Mouse (Mus musculus) G1E (cell line): ENCODE measurements around the gene Slc13a2. TPM values are rescaled to one million over a fixed set of nuclear protein-coding genes. Genes with fewer than 3 reads are reported as not detected.

Experiments
- ATAC-seq: 2 replicates; pipeline ENCODE4 v1.8.0; 2016; ENCODE audit warnings: mild to moderate bottlenecking; ENCODE audit not compliant: insufficient number of reproducible peaks, poor library complexity, low FRiP score, severe bottlenecking; ENCODE audit errors: extremely low read depth
- DNase-seq: peaks from one replicate; pipeline ENCODE4 v3.0.0; 2012; ENCODE audit warnings: low spot score
- H3K27me3 ChIP-seq: 2 replicates; pipeline ENCODE4 v1.6.1; 2012; ENCODE audit warnings: mild to moderate bottlenecking, low read length, inconsistent platforms; ENCODE audit not compliant: insufficient read depth
- H3K36me3 ChIP-seq: replicated peaks from 2 replicates; pipeline ENCODE3; 2012; ENCODE audit warnings: mild to moderate bottlenecking, inconsistent platforms
- H3K4me1 ChIP-seq: 2 replicates; pipeline ENCODE4 v1.6.1; 2012; ENCODE audit warnings: low read depth, low read length, inconsistent platforms, mixed read lengths; ENCODE audit not compliant: insufficient read depth
- H3K4me3 ChIP-seq: 2 replicates; pipeline ENCODE4 v1.5.1; 2012; ENCODE audit warnings: low read depth, mild to moderate bottlenecking, inconsistent platforms, low read length, moderate library complexity, mixed read lengths
- H3K9me3 ChIP-seq: replicated peaks from 2 replicates; pipeline ENCODE4 v1.6.1; 2012; ENCODE audit warnings: inconsistent platforms
- CTCF ChIP-seq: IDR thresholded peaks from 2 replicates; pipeline ENCODE4 v1.5.1; 2012; ENCODE audit warnings: low read depth, low read length, inconsistent platforms, mixed read lengths
- GATA1 ChIP-seq: IDR thresholded peaks from 2 replicates; pipeline ENCODE4 v1.6.1; 2012; ENCODE audit warnings: borderline replicate concordance, low read length, inconsistent platforms, mixed read lengths
- GATA2 ChIP-seq: IDR thresholded peaks from 2 replicates; pipeline ENCODE4 v1.6.1; 2012; ENCODE audit warnings: low read depth, low read length, inconsistent platforms, borderline replicate concordance
- POLR2AphosphoS5 ChIP-seq: IDR thresholded peaks from 2 replicates; pipeline ENCODE4 v1.6.1; 2012; ENCODE audit warnings: low read depth, low read length, inconsistent platforms; ENCODE audit not compliant: insufficient replicate concordance
- TAL1 ChIP-seq: conservative IDR thresholded peaks from 2 replicates; pipeline ENCODE4 v1.6.1; 2012; ENCODE audit warnings: low read depth, low read length, inconsistent platforms, mixed read lengths
- polyA plus RNA-seq: library from polyadenylated mRNA; stranded (reverse); fragments of >175 nt; gene quantifications from 2 replicates; pipeline ENCODE4 v1.2.3, GENCODE M21; 2012
- total RNA-seq, 2 experiments: library from RNA; stranded (forward) in 1 of 2; stranded (reverse) in 1 of 2; fragments of 200-1000 nt in 1 of 2; fragments of >200 nt in 1 of 2; fragmentation: Nextera tagmentation in 1 of 2; gene quantifications; 2 replicates each; pipeline ENCODE4 v1.2.3; 2014 to 2017

The Slc13a2 gene
- total and polyA plus RNA-seq, 3 experiments, result not detected

DNA sequence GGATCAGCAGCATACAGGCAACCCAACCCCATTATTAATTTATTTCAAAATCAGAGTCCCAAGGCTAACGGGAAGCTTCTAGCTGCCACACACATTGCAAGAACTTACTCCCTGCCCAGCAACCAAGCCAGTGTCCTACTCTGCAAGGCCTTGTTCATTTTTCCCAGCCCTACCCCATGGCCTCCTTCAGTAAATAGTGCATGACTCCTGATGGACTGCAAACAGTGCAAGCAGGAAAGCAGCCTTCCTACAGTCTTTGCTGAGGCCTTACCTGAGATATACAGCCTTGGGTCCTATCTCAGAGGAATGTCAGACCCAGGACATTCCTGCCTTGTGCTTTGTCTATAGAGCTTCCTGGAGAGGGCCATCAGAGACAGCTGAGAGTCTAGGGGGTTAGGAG is 3.6 kb upstream of the Slc13a2 start:
- ATAC-seq (no peak), DNase-seq (no peak)
- TF ChIP-seq CTCF (no peak), GATA1 (no peak), TAL1 (no peak), GATA2 (no peak), POLR2AphosphoS5 (no peak)
- H3K9me3 ChIP-seq, result no peaks in the 10 kb centered on the region
- no peaks in the 10 kb centered on the region for H3K36me3 ChIP-seq
- H3K4me3 ChIP-seq, result no peak overlapping the region
- peaks cover 64% of the 10 kb centered on the region for H3K27me3 ChIP-seq
- H3K4me1 ChIP-seq, result peaks cover 9% of the 10 kb centered on the region

DNA sequence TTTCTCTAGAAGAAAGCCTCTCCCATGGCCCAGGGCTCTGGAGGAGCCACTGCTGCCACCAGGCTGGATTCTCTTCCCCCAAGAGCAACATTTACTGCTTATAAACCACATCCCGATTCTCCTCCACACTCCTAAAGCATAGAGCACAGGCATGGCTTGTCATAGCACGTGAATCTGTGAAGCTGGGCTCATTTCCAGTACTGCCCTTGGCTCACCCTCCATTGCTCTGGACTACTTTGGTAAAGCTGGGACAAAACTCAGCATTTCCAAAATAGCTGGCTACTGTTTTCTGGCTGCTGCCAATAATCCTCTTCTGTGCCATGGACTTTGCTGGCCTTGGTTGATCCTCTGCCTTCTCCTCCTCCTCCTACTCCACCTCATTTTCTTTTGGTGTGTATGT is 2.3 kb upstream of the Slc13a2 start:
- Histone ChIP-seq H3K4me1 (peaks cover 14% of the 10 kb centered on the region), H3K36me3 (no peaks in the 10 kb centered on the region), H3K4me3 (no peak overlapping the region), H3K27me3 (peaks cover 70% of the 10 kb centered on the region), H3K9me3 (no peaks in the 10 kb centered on the region)
- TF ChIP-seq TAL1 (no peak), POLR2AphosphoS5 (no peak), CTCF (no peak), GATA1 (no peak), GATA2 (no peak)
- DNase-seq (no peak), ATAC-seq (no peak)

- H3K27me3 ChIP-seq, result peaks cover 74% of the 10 kb centered on the region
- no peak for ATAC-seq
- H3K4me1 ChIP-seq, result peaks cover 14% of the 10 kb centered on the region
- DNase-seq, result no peak
- TF ChIP-seq POLR2AphosphoS5, result no peak
- no peak for TF ChIP-seq GATA2
- no peak for TF ChIP-seq TAL1
- TF ChIP-seq CTCF, result no peak
- TF ChIP-seq GATA1, result no peak
- H3K4me3 ChIP-seq, result no peak overlapping the region
- no peaks in the 10 kb centered on the region for H3K36me3 ChIP-seq
- no peaks in the 10 kb centered on the region for H3K9me3 ChIP-seq
Observed at GRCm38 (mm10) chr11:78421201-78422009, 612 bp downstream of the Slc13a2 start.

DNA sequence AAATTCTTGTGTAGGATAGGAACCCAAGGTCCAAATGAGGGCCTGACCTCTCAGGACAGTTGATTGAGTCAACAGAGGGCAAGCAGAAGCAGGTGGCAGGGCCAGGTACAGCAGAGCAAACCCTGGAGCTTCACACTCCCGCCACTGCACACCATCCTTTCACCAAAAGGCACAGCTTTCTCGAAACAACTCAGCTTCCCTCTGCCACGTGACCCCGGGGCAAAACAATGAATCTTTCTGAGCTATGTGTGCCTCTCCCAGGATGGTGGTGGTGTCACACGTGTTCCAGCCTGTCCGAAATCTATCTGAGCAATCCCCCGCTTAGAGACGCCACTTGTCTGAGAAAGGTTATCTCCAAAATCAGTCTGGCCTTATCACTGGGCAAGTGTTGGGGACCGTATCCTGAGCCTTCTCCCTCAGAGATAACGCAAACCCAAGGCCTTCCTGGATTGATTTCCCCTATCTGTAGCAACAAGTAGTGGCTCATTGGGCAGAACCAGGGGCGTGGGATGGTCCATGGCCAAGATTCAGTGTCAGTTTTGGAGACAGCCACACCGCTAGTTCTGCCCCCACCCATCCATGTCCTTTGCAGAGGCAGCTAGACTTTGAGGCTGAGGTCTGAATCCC is 1.6 kb downstream of the Slc13a2 start:
- DNase-seq (no peak), ATAC-seq (peak; percentile 40)
- H3K36me3 ChIP-seq, result no peaks in the 10 kb centered on the region
- peaks cover 14% of the 10 kb centered on the region for H3K4me1 ChIP-seq
- 0 out of 2 replicates have a peak, but pooled peaks have one; percentile 7 for TF ChIP-seq TAL1
- TF ChIP-seq CTCF, result no peak
- no peaks in the 10 kb centered on the region for H3K9me3 ChIP-seq
- H3K27me3 ChIP-seq, result peaks cover 76% of the 10 kb centered on the region
- no peak overlapping the region for H3K4me3 ChIP-seq

DNA sequence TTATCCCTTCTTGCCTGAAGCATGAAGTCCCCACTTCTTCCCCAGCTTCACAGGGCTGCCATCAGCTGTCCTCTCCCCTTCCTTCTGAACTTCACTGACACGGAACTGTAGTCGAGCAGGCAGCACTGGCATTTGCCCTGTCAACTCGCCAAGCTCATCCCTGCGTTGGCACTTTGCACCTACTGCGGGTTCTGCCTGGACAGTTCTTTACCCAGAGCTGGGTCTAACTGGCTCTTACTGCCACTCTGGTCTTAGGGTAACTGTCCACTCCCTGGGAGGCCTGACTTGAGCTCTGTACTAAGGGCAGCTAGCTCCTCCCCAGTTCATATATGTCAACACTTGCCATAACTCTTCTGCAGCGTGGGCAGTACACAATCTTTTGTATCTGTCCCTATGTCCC is 5.2 kb downstream of the Slc13a2 start:
- Histone ChIP-seq H3K4me3 (no peak overlapping the region), H3K9me3 (no peaks in the 10 kb centered on the region), H3K27me3 (peaks cover 60% of the 10 kb centered on the region), H3K4me1 (peaks cover 12% of the 10 kb centered on the region), H3K36me3 (no peaks in the 10 kb centered on the region)
- no peak for DNase-seq
- ATAC-seq, result no peak
- no peak for TF ChIP-seq TAL1
- TF ChIP-seq CTCF, result no peak
- no peak for TF ChIP-seq GATA1
- no peak for TF ChIP-seq POLR2AphosphoS5
- TF ChIP-seq GATA2, result no peak

GRCm38 (mm10) chr11:78412861-78413260 is 9.2 kb downstream of the Slc13a2 start:
- Histone ChIP-seq H3K4me3 (no peak overlapping the region), H3K9me3 (no peaks in the 10 kb centered on the region), H3K4me1 (0 out of 2 replicates have a peak, but pooled peaks cover 2% of the 10 kb centered on the region), H3K36me3 (no peaks in the 10 kb centered on the region), H3K27me3 (peaks cover 40% of the 10 kb centered on the region)
- no peak for ATAC-seq
- TF ChIP-seq GATA1, result no peak
- TF ChIP-seq GATA2, result no peak
- no peak for TF ChIP-seq TAL1
- no peak for TF ChIP-seq POLR2AphosphoS5
- TF ChIP-seq CTCF, result no peak
- no peak for DNase-seq
